In the genomic region with DNA sequence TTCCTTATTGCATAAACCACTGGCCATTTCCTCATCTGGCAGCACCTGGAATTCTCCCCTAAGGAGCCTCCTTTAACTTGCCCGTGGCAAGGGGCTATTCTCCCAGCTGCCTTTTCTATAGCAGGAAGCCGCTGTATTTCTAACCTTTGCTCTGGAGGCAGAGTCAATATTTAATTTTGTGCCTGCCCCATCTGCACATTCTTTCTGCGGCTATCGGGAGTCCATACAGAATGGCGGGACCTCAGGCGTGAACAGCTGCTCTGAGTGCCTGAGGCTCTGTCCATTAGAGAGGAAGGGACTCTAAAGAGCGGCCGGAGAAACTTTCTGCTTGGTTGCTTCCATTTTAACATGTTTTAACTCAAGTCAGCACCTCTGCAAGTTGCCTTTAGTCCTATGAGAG, we compare ENCODE assay signal across 16 mouse cellular contexts.
DNase-seq lines count a peak whose midpoint lies in the region; ATAC-seq lines count a peak whose summit lies in the region.
"Had no signal": no experiment of that assay in that cellular context is flagged by ENCODE, and none has a peak within 500 bp of the region (broad histone marks: within the 10 kb centered on the region; RNA-seq: fewer than 3 reads in every experiment).

No protein-coding gene starts in this region.

- peak overlapping the region; percentile 45; the same call in 1 of the 2 replicates for H3K27ac ChIP-seq in stomach, embryonic 14.5 days (ENCODE audit: low read length)
- H3K27ac ChIP-seq: heart, adult 2 months; midbrain, embryonic 12.5 days; neural tube, embryonic 13.5 days had no signal

- H3K9me3 ChIP-seq in stomach, embryonic 14.5 days (ENCODE audit: control insufficient read depth, low read depth, low read length) = no peaks in the 10 kb centered on the region
- H3K9me3 ChIP-seq: midbrain, embryonic 12.5 days; neural tube, embryonic 13.5 days had no signal

- H3K4me3 ChIP-seq in stomach, embryonic 14.5 days (ENCODE audit: low read depth, low read length) = no peak overlapping the region
- H3K4me3 ChIP-seq: heart, adult 2 months; midbrain, embryonic 12.5 days; neural tube, embryonic 13.5 days had no signal

- peak; percentile 56 for DNase-seq in heart, adult 11 months
- no peak for DNase-seq in heart, postnatal 14 days
- peak; percentile 5 for DNase-seq in kidney, adult 18-20 months
- DNase-seq in kidney, postnatal 4 days = peak; percentile 31 to 58
- DNase-seq in ovary, postnatal 10 days (ENCODE audit: low spot score) = no peak
- DNase-seq in cerebellum, postnatal 14 days = no peak
- DNase-seq in left cerebral cortex, postnatal 14 days (ENCODE audit: low spot score in 2 of 2) = no peak
- DNase-seq: cerebellum, adult 8-10 months; heart, adult 2 months; lung, adult 2 months; right cerebral cortex, postnatal 4 days; thymus, adult 18-20 months had no signal

- no peaks in the 10 kb centered on the region for H3K27me3 ChIP-seq in stomach, embryonic 14.5 days (ENCODE audit: control insufficient read depth, insufficient read depth, low read length)
- H3K27me3 ChIP-seq: midbrain, embryonic 12.5 days; neural tube, embryonic 13.5 days had no signal

- H3K4me2 ChIP-seq in stomach, embryonic 14.5 days (replicated peaks; ENCODE audit: low read depth, low read length) = no peak overlapping the region
- H3K4me2 ChIP-seq: midbrain, embryonic 12.5 days; neural tube, embryonic 13.5 days had no signal

- ATAC-seq in stomach, embryonic 14.5 days (ENCODE audit: insufficient number of reproducible peaks, insufficient read depth, low FRiP score, low read depth) = peak; percentile 80
- ATAC-seq: inflammation-experienced regulatory T-cells, adult 6 months had no signal

- no peak overlapping the region for H3K9ac ChIP-seq in stomach, embryonic 14.5 days (replicated peaks; ENCODE audit: low read depth, low read length)
- H3K9ac ChIP-seq: midbrain, embryonic 12.5 days; neural tube, embryonic 13.5 days had no signal

- intact Hi-C loops in heart, postnatal 14 days (cut with DNase I) = no loop called here
- intact Hi-C loops in left cerebral cortex, postnatal 14 days (cut with DNase I) = no loop called here

- H3K4me1 ChIP-seq in stomach, embryonic 14.5 days (ENCODE audit: control insufficient read depth, insufficient read depth, low read length) = no peaks in the 10 kb centered on the region
- H3K4me1 ChIP-seq: midbrain, embryonic 12.5 days; neural tube, embryonic 13.5 days had no signal

- WGBS in stomach, embryonic 14.5 days = 54% methylated on average over 8 of the region's 8 CpGs

- no peaks in the 10 kb centered on the region for H3K36me3 ChIP-seq in stomach, embryonic 14.5 days (ENCODE audit: control insufficient read depth, insufficient read depth, low read length)
- H3K36me3 ChIP-seq: midbrain, embryonic 12.5 days; neural tube, embryonic 13.5 days had no signal

Comparison
In these comparisons a context has a peak if more than half of its experiments do, and no peak if none do; other contexts are left out.
1. DNase-seq: peak in heart, adult 11 months (single experiment), kidney, adult 18-20 months (single experiment) and kidney, postnatal 4 days (2 of 2); none in heart, postnatal 14 days (0 of 2), ovary, postnatal 10 days (single experiment), cerebellum, postnatal 14 days (0 of 2) and left cerebral cortex, postnatal 14 days (0 of 2).